Mouse (Mus musculus) midbrain, embryonic 10.5 days (tissue): ENCODE measurements at regions not wholly inside any gene's neighbourhood (a gene's known extent, or its start where the extent isn't known, plus 50 kb on each side); places are given as distances from the start of the nearest gene placed in this dataset.

Experiments
- DNase-seq: peaks from one replicate; pipeline ENCODE4 v3.0.0-alpha.2; 2017; ENCODE audit warnings: low spot score
- H3K27ac ChIP-seq: fragments of 300-500 bp; sonication (generic); replicated peaks from 2 replicates; pipeline ENCODE4 v1.5.1; 2016; ENCODE audit warnings: mild to moderate bottlenecking
- H3K27me3 ChIP-seq: fragments of 300-500 bp; sonication (generic); 2 replicates; pipeline ENCODE4 v1.6.1; 2016; ENCODE audit warnings: low read depth, mild to moderate bottlenecking; ENCODE audit not compliant: poor library complexity, severe bottlenecking
- H3K36me3 ChIP-seq: fragments of 300-500 bp; sonication (generic); 2 replicates; pipeline ENCODE4 v1.6.1; 2016; ENCODE audit warnings: mild to moderate bottlenecking, moderate library complexity
- H3K4me1 ChIP-seq: fragments of 300-500 bp; sonication (generic); 2 replicates; pipeline ENCODE4 v1.6.1; 2016
- H3K4me3 ChIP-seq: fragments of 300-500 bp; sonication (generic); 2 replicates; pipeline ENCODE4 v1.5.1; 2016; ENCODE audit warnings: mild to moderate bottlenecking, moderate library complexity
- H3K9me3 ChIP-seq: fragments of 300-500 bp; sonication (generic); replicated peaks from 2 replicates; pipeline ENCODE4 v1.6.1; 2016; ENCODE audit warnings: mild to moderate bottlenecking
- WGBS: fragments of 180-500 bp; shearing (Covaris S2); methylation state at CpG from one replicate; pipeline ENCODE4 v1.1.7; 2016; 5-methylcytosine and 5-hydroxymethylcytosine counted together

DNA sequence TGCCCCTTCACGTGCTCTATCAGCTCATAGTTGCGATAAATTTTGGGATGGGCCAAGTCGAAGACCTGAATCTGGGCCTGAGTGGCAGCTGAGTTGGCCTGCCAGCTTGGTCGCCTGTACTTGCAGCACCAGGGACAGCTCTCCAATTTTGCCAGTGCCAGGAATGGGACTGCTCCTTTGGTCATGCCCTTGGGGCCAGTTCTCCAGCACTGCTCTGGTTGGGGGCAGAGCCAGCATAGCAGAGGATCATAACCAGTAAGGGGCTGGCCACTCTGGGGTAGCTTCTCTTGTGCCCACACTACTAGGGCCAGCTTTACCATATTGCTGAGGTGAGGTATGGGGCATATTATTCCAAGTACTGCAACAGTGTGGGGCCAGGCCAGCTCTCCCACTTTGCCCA lies 397.0 kb upstream of the Cadm2 start:
- 76% methylated on average over 4 of the region's 4 CpGs for WGBS
- DNase-seq = no peak
- no peaks in the 10 kb centered on the region for H3K4me1 ChIP-seq

DNA sequence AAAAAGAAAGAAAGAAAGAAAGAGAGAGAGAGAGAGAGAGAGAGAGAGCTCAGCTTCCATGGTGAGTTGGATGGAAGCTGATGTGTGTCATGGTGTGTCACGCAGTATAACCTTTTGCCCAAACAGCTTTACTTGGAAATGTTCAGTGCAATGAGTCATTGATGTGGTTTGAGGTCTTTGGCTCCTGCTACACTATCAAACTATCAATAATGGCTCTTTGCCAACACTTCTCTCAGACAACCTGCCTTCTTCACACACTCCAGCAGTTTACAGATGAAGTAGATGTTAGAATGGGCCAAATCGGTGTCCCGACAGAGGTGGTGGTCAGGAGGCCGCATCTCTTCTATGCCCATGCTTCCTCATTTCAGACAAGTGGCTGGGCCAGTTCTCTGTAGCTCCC lies 369.0 kb upstream of the Cadm2 start:
- Histone ChIP-seq H3K36me3 (no peaks in the 10 kb centered on the region), H3K4me1 (no peaks in the 10 kb centered on the region), H3K4me3 (no peak overlapping the region), H3K9me3 (no peaks in the 10 kb centered on the region), H3K27me3 (no peaks in the 10 kb centered on the region), H3K27ac (no peak overlapping the region)
- DNase-seq = no peak
- WGBS = 94% methylated on average over 4 of the region's 4 CpGs

More for the DNA sequence above, 397.0 kb upstream of the Cadm2 start:
- Histone ChIP-seq H3K4me3 (no peak overlapping the region), H3K27ac (no peak overlapping the region), H3K36me3 (no peaks in the 10 kb centered on the region), H3K27me3 (no peaks in the 10 kb centered on the region), H3K9me3 (no peaks in the 10 kb centered on the region)

DNA sequence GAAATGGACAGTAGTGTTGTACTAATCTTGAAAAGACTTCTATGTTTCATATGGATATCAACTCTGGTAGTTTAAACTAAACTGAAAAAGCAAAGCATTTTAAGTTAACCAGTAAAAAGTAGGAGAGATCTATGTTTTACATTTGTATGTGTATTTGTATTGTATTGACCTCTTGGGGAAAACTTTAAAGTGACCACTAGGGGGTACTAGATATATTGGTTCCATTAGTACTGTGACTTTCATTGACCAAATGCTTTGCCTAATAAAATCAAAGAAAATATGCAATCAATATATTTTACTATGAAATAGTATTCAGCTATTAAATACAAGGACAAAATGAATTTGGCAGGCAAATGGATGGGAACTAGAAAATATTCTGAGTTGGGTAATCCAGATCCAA lies 355.9 kb upstream of the Cadm2 start:
- no peak for DNase-seq
- Histone ChIP-seq H3K27ac (no peak overlapping the region), H3K36me3 (no peaks in the 10 kb centered on the region), H3K4me3 (no peak overlapping the region), H3K9me3 (no peaks in the 10 kb centered on the region), H3K27me3 (no peaks in the 10 kb centered on the region), H3K4me1 (no peaks in the 10 kb centered on the region)

GRCm38 (mm10) chr16:67968311-67969145 lies 347.8 kb upstream of the Cadm2 start:
- no peaks in the 10 kb centered on the region for H3K36me3 ChIP-seq
- H3K4me3 ChIP-seq = no peak overlapping the region
- WGBS = 83% methylated on average over 11 of the region's 11 CpGs
- H3K9me3 ChIP-seq = no peaks in the 10 kb centered on the region
- H3K27ac ChIP-seq = no peak overlapping the region
- no peaks in the 10 kb centered on the region for H3K4me1 ChIP-seq
- DNase-seq = no peak
- H3K27me3 ChIP-seq = no peaks in the 10 kb centered on the region

- no peaks in the 10 kb centered on the region for H3K27me3 ChIP-seq
- H3K36me3 ChIP-seq = no peaks in the 10 kb centered on the region
- H3K4me1 ChIP-seq = no peaks in the 10 kb centered on the region
- no peak for DNase-seq
- no peaks in the 10 kb centered on the region for H3K9me3 ChIP-seq
- H3K4me3 ChIP-seq = no peak overlapping the region
- no peak overlapping the region for H3K27ac ChIP-seq
Measured at GRCm38 (mm10) chr16:67949112-67949511, 328.4 kb upstream of the Cadm2 start.

- Histone ChIP-seq H3K4me3 (no peak overlapping the region), H3K9me3 (no peaks in the 10 kb centered on the region), H3K27me3 (no peaks in the 10 kb centered on the region), H3K36me3 (no peaks in the 10 kb centered on the region), H3K4me1 (no peaks in the 10 kb centered on the region), H3K27ac (no peak overlapping the region)
- 80% methylated on average over 3 of the region's 3 CpGs for WGBS
- no peak for DNase-seq
Measured at GRCm38 (mm10) chr16:67944406-67944805, 323.7 kb upstream of the Cadm2 start.

- Histone ChIP-seq H3K27ac (no peak overlapping the region), H3K27me3 (no peaks in the 10 kb centered on the region), H3K9me3 (no peaks in the 10 kb centered on the region), H3K4me3 (no peak overlapping the region), H3K4me1 (no peaks in the 10 kb centered on the region), H3K36me3 (no peaks in the 10 kb centered on the region)
- WGBS = 89% methylated on average over 2 of the region's 2 CpGs
- DNase-seq = no peak
Measured at GRCm38 (mm10) chr16:67919175-67919574, 298.5 kb upstream of the Cadm2 start.

GRCm38 (mm10) chr16:67871304-67872022 lies 250.8 kb upstream of the Cadm2 start:
- Histone ChIP-seq H3K36me3 (no peaks in the 10 kb centered on the region), H3K27ac (no peak overlapping the region), H3K4me3 (no peak overlapping the region), H3K4me1 (no peaks in the 10 kb centered on the region), H3K27me3 (no peaks in the 10 kb centered on the region), H3K9me3 (no peaks in the 10 kb centered on the region)
- 41% methylated on average over 1 of the region's 1 CpGs for WGBS
- DNase-seq = no peak

GRCm38 (mm10) chr16:67850201-67850600 lies 229.5 kb upstream of the Cadm2 start:
- no peaks in the 10 kb centered on the region for H3K27me3 ChIP-seq
- no peak for DNase-seq
- H3K9me3 ChIP-seq = no peaks in the 10 kb centered on the region
- no peak overlapping the region for H3K27ac ChIP-seq
- no peak overlapping the region for H3K4me3 ChIP-seq
- no peaks in the 10 kb centered on the region for H3K36me3 ChIP-seq
- no peaks in the 10 kb centered on the region for H3K4me1 ChIP-seq
- 71% methylated on average over 2 of the region's 2 CpGs for WGBS

GRCm38 (mm10) chr16:67844481-67844880 lies 223.8 kb upstream of the Cadm2 start:
- H3K4me1 ChIP-seq = no peaks in the 10 kb centered on the region
- H3K4me3 ChIP-seq = no peak overlapping the region
- H3K36me3 ChIP-seq = no peaks in the 10 kb centered on the region
- WGBS = 92% methylated on average over 5 of the region's 5 CpGs
- H3K27me3 ChIP-seq = no peaks in the 10 kb centered on the region
- H3K27ac ChIP-seq = no peak overlapping the region
- no peak for DNase-seq
- H3K9me3 ChIP-seq = no peaks in the 10 kb centered on the region

- Histone ChIP-seq H3K9me3 (no peaks in the 10 kb centered on the region), H3K27me3 (no peaks in the 10 kb centered on the region), H3K4me1 (no peaks in the 10 kb centered on the region), H3K4me3 (no peak overlapping the region), H3K36me3 (no peaks in the 10 kb centered on the region), H3K27ac (no peak overlapping the region)
- DNase-seq = no peak
Measured at GRCm38 (mm10) chr16:67797236-67797635, 176.5 kb upstream of the Cadm2 start.

DNA sequence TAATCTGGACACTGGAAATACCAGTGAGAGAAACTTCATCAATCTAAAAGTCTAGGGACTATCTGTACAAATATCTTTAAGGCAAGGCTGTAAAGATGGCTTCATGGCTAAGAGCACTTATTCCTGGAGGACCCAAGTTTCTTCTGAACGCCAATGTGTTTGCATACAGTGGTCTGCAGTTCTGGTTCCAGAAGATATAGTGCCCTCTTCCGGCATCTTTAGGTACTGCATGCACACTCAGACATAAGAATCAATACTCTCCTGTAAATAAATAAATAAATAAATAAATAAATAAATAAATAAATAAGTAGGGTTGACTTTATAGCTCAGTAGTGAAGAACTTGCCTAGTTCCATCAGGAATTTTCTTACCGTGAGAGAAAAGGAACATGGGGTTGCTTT lies 155.4 kb upstream of the Cadm2 start:
- Histone ChIP-seq H3K27ac (no peak overlapping the region), H3K4me3 (no peak overlapping the region), H3K9me3 (no peaks in the 10 kb centered on the region), H3K4me1 (no peaks in the 10 kb centered on the region), H3K27me3 (no peaks in the 10 kb centered on the region), H3K36me3 (no peaks in the 10 kb centered on the region)
- 47% methylated on average over 3 of the region's 3 CpGs for WGBS
- peak; percentile 22 for DNase-seq

DNA sequence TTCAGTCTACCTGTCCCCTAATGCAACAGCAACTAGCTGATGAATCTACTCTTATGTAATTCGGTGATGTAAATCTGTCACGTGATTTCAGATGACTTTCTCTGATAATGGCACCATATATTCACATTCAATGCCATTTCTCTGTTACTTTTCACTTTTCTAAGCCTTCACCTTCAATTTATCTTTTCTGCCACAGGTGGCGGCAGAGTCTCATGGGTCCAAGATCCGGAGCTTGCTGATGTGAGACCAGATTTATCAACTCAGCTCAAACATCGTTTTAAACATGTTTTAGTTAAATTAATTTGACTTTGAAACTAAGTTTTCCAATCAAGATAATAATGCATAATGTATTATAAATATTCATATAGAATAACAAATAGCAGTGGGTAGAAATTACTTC lies 148.4 kb upstream of the Cadm2 start:
- Histone ChIP-seq H3K9me3 (no peaks in the 10 kb centered on the region), H3K4me1 (no peaks in the 10 kb centered on the region), H3K27ac (no peak overlapping the region), H3K4me3 (no peak overlapping the region), H3K36me3 (no peaks in the 10 kb centered on the region), H3K27me3 (no peaks in the 10 kb centered on the region)
- DNase-seq = no peak
- WGBS = 60% methylated on average over 5 of the region's 5 CpGs
